In genomic region chr6:5624085-5624484, GRCm38 (mm10) we compare ENCODE assay signal across 29 mouse cellular contexts.
A peak's percentile ranks its signal among the peaks of the same experiment; 100 is the strongest.
DNase-seq lines count a peak whose midpoint lies in the region; ATAC-seq and TF ChIP-seq lines count a peak whose summit lies in the region.
"Had no signal": no experiment of that assay in that cellular context is flagged by ENCODE, and none has a peak within 500 bp of the region (broad histone marks: within the 10 kb centered on the region; RNA-seq: fewer than 3 reads in every experiment).

No protein-coding gene starts in this region.

- in situ Hi-C loops in CH12.LX (cut with MboI; ENCODE audit: low pct_ligation_motif_present, low pct_unique_long_range_greater_than_20kb, low sequenced_read_pairs): no loop called here

- TF ChIP-seq POLR2A in CH12.LX (IDR thresholded peaks at IDR 0.05; ENCODE audit: low read depth, low read length): no peak

- H3K9ac ChIP-seq in CH12.LX (ENCODE audit: insufficient read depth, low read depth): no peak overlapping the region
- no peak overlapping the region for H3K9ac ChIP-seq in hindbrain, embryonic 16.5 days (ENCODE audit: low read depth, low read length)
- H3K9ac ChIP-seq: forebrain, embryonic 12.5 days; forebrain, embryonic 15.5 days; heart, embryonic 12.5 days; heart, embryonic 15.5 days; hindbrain, embryonic 13.5 days had no signal

- no peak overlapping the region for H3K27ac ChIP-seq in CH12.LX (ENCODE audit: insufficient read depth, low read depth)
- H3K27ac ChIP-seq in hindbrain, embryonic 16.5 days (ENCODE audit: low read depth, low read length): no peak overlapping the region
- H3K27ac ChIP-seq: forebrain, embryonic 12.5 days; forebrain, embryonic 15.5 days; heart, adult 2 months; heart, embryonic 15.5 days; hindbrain, embryonic 10.5 days; hindbrain, embryonic 13.5 days; hindbrain, postnatal 0 days had no signal

- peak overlapping the region; percentile 21; the same call in 1 of the 2 replicates for H3K4me2 ChIP-seq in CH12.LX (ENCODE audit: insufficient read depth, low read depth, poor library complexity, severe bottlenecking)
- H3K4me2 ChIP-seq in hindbrain, embryonic 16.5 days (ENCODE audit: low read length): no peak overlapping the region
- H3K4me2 ChIP-seq: forebrain, embryonic 12.5 days; forebrain, embryonic 15.5 days; heart, embryonic 12.5 days; heart, embryonic 15.5 days; hindbrain, embryonic 13.5 days had no signal

- no peak for ATAC-seq in hindbrain, embryonic 16.5 days
- ATAC-seq: CD4-positive, CD25-positive, alpha-beta regulatory T cell, adult 4 months; forebrain, embryonic 15.5 days; hindbrain, postnatal 0 days; inflammation-experienced regulatory T-cells, adult 6 months; intestine, embryonic 16.5 days had no signal

- H3K79me2 ChIP-seq in CH12.LX (replicated peaks; ENCODE audit: control insufficient read depth, extremely low read depth, insufficient read depth, poor library complexity, severe bottlenecking): no peaks in the 10 kb centered on the region

- peaks cover 5% of the 10 kb centered on the region for H3K9me3 ChIP-seq in CH12.LX (replicated peaks; ENCODE audit: low read length)
- no peaks in the 10 kb centered on the region for H3K9me3 ChIP-seq in hindbrain, embryonic 16.5 days (ENCODE audit: control insufficient read depth, low read length)
- H3K9me3 ChIP-seq: forebrain, embryonic 12.5 days; forebrain, embryonic 15.5 days; heart, embryonic 15.5 days; hindbrain, embryonic 10.5 days; hindbrain, embryonic 13.5 days had no signal

- no peak for TF ChIP-seq CTCF in CH12.LX (conservative IDR thresholded peaks at IDR 0.05 in 1 of 2, IDR thresholded peaks at IDR 0.05 in 1 of 2; ENCODE audit: low read depth in 2 of 2, low read length in 2 of 2)

- TF ChIP-seq EP300 in CH12.LX (IDR thresholded peaks at IDR 0.05; ENCODE audit: low read length): no peak

- dilution Hi-C loops in CH12.LX (cut with MboI; ENCODE audit: extremely low pct_ligation_motif_present, extremely low pct_unique_long_range_greater_than_20kb, low sequenced_read_pairs): no loop called here

- H3K4me1 ChIP-seq in CH12.LX (ENCODE audit: control insufficient read depth in 1 of 2, insufficient read depth in 2 of 2): no peaks in the 10 kb centered on the region
- H3K4me1 ChIP-seq in hindbrain, embryonic 16.5 days (ENCODE audit: control insufficient read depth, insufficient read depth, low read depth, low read length): no peaks in the 10 kb centered on the region
- H3K4me1 ChIP-seq: forebrain, embryonic 12.5 days; forebrain, embryonic 15.5 days; heart, embryonic 12.5 days; heart, embryonic 15.5 days; hindbrain, embryonic 10.5 days; hindbrain, embryonic 13.5 days had no signal

- H3K27me3 ChIP-seq in CH12.LX (replicated peaks): no peaks in the 10 kb centered on the region
- no peaks in the 10 kb centered on the region for H3K27me3 ChIP-seq in hindbrain, embryonic 16.5 days (replicated peaks; ENCODE audit: control insufficient read depth, insufficient read depth, low read length)
- H3K27me3 ChIP-seq: forebrain, embryonic 12.5 days; forebrain, embryonic 15.5 days; heart, embryonic 12.5 days; heart, embryonic 15.5 days; hindbrain, embryonic 13.5 days had no signal

- WGBS in hindbrain, embryonic 16.5 days: 80% methylated on average over 2 of the region's 2 CpGs

- H3K36me3 ChIP-seq in CH12.LX (replicated peaks in 1 of 2; ENCODE audit: control insufficient read depth in 1 of 2, insufficient read depth in 1 of 2, low read length in 1 of 2): no peaks in the 10 kb centered on the region
- no peaks in the 10 kb centered on the region for H3K36me3 ChIP-seq in hindbrain, embryonic 16.5 days (ENCODE audit: control insufficient read depth, insufficient read depth, low read length)
- H3K36me3 ChIP-seq: forebrain, embryonic 12.5 days; forebrain, embryonic 15.5 days; heart, embryonic 12.5 days; heart, embryonic 15.5 days; hindbrain, embryonic 10.5 days; hindbrain, embryonic 13.5 days had no signal

- no peak overlapping the region for H3K4me3 ChIP-seq in CH12.LX (replicated peaks in 1 of 3; ENCODE audit: low read depth in 2 of 3, low read length in 2 of 3, poor library complexity in 1 of 3)
- no peak overlapping the region for H3K4me3 ChIP-seq in hindbrain, embryonic 16.5 days (ENCODE audit: low read length)
- H3K4me3 ChIP-seq: forebrain, embryonic 12.5 days; forebrain, embryonic 15.5 days; heart, adult 2 months; heart, embryonic 12.5 days; heart, embryonic 15.5 days; hindbrain, embryonic 10.5 days; hindbrain, embryonic 13.5 days had no signal

- peak; percentile 89 for DNase-seq in 3T3-L1 (ENCODE audit: low read depth, low spot score)
- no peak for DNase-seq in CH12.LX (ENCODE audit: extremely low read depth)
- peak; percentile 21 for DNase-seq in R1 (ENCODE audit: low read depth, low spot score)
- peak; percentile 31 for DNase-seq in fibroblast of lung, adult 2 months (ENCODE audit: low read depth)
- no peak for DNase-seq in urinary bladder, postnatal 14 days (ENCODE audit: low spot score)
- DNase-seq in kidney, adult 8-10 months: no peak
- DNase-seq in kidney, postnatal 4 days: no peak
- DNase-seq: adrenal gland, adult 2 months; B cell, adult 2 months; cerebellum, adult 11 months; cerebellum, adult 2 months; cerebellum, adult 9-11 months; cerebellum, postnatal 25 days; gastrocnemius, postnatal 36 days; heart, adult 2 months; heart, postnatal 10 days; heart, postnatal 36 days; kidney, adult 18-20 months had no signal

- TF ChIP-seq RAD21 in CH12.LX (IDR thresholded peaks at IDR 0.05; ENCODE audit: low read depth, low read length): no peak

TF ChIP-seq in CH12.LX, 34 proteins besides CTCF, POLR2A, EP300 and RAD21:
- TF ChIP-seq ZMIZ1 (IDR thresholded peaks at IDR 0.05; ENCODE audit: low read depth, low read length) (no peak), SMC3 (IDR thresholded peaks at IDR 0.05; ENCODE audit: low read depth, low read length) (no peak), IRF4 (IDR thresholded peaks at IDR 0.05; ENCODE audit: low read depth, low read length) (no peak), KAT2A (IDR thresholded peaks at IDR 0.05; ENCODE audit: insufficient replicate concordance, low read length) (no peak), ZC3H11A (IDR thresholded peaks at IDR 0.05; ENCODE audit: low read depth, low read length) (no peak), HCFC1 (IDR thresholded peaks at IDR 0.05; ENCODE audit: low read depth, low read length) (no peak), JUND (conservative IDR thresholded peaks at IDR 0.05; ENCODE audit: low read depth, low read length) (no peak), MEF2A (IDR thresholded peaks at IDR 0.05; ENCODE audit: borderline replicate concordance, low read depth, low read length) (no peak), USF2 (conservative IDR thresholded peaks at IDR 0.05; ENCODE audit: low read depth, low read length) (no peak), TCF12 (IDR thresholded peaks at IDR 0.05; ENCODE audit: low read depth, low read length) (no peak), JUN (IDR thresholded peaks at IDR 0.05; ENCODE audit: insufficient read depth, low read depth, low read length) (no peak), ELF1 (IDR thresholded peaks at IDR 0.05; ENCODE audit: low read depth, low read length) (no peak), NELFE (IDR thresholded peaks at IDR 0.05; ENCODE audit: low read depth, low read length) (no peak), MYC (IDR thresholded peaks at IDR 0.05; ENCODE audit: low read depth, low read length) (no peak), SIN3A (IDR thresholded peaks at IDR 0.05; ENCODE audit: low read length) (no peak), ZKSCAN1 (IDR thresholded peaks at IDR 0.05; ENCODE audit: borderline replicate concordance, low read depth, low read length) (no peak), MAX (IDR thresholded peaks at IDR 0.05; ENCODE audit: low read length) (no peak), ETS1 (conservative IDR thresholded peaks at IDR 0.05; ENCODE audit: low read depth, low read length) (no peak), GABPA (IDR thresholded peaks at IDR 0.05; ENCODE audit: insufficient replicate concordance, low read depth, low read length) (no peak), ZNF384 (IDR thresholded peaks at IDR 0.05; ENCODE audit: low read depth, low read length) (no peak)

Comparison
In these comparisons a context has a peak if more than half of its experiments do, and no peak if none do; other contexts are left out.
1. DNase-seq: peak in 3T3-L1 (single experiment), R1 (single experiment) and fibroblast of lung, adult 2 months (single experiment); none in CH12.LX (single experiment), urinary bladder, postnatal 14 days (single experiment), kidney, adult 8-10 months (0 of 2) and kidney, postnatal 4 days (0 of 2).